Mouse (Mus musculus) liver, postnatal 0 days (tissue): Measurements from ENCODE around the gene Gm9044. TPM values are rescaled to one million over a fixed set of nuclear protein-coding genes. Genes with fewer than 3 reads are reported as not detected.
"Not testable (repeated sequence)": the region's sequence is repeated elsewhere in the genome, so short reads cannot be mapped to it uniquely, and the experiment has no call there.

Source experiments
- ATAC-seq: fragments of 200-750 bp; cut with Nextera tagmentation; 2 replicates; pipeline ENCODE4 v1.8.0; 2017; ENCODE audit warnings: mild to moderate bottlenecking, moderate library complexity
- DNase-seq: peaks from one replicate; pipeline ENCODE4 v3.0.0-alpha.2; 2016
- H3K27ac ChIP-seq: fragments of 300-500 bp; sonication (generic); 2 replicates; pipeline ENCODE4 v1.5.1; 2014; ENCODE audit warnings: antibody characterized with exemption, moderate library complexity, mild to moderate bottlenecking, low read depth
- H3K27me3 ChIP-seq: fragments of 300-500 bp; sonication (generic); 2 replicates; pipeline ENCODE4 v1.6.1; 2014; ENCODE audit warnings: low read length, control low read depth, mixed read lengths; ENCODE audit not compliant: insufficient read depth
- H3K36me3 ChIP-seq: fragments of 300-500 bp; sonication (generic); replicated peaks from 2 replicates; pipeline ENCODE4 v1.6.1; 2014; ENCODE audit warnings: mild to moderate bottlenecking, control low read depth, low read length, moderate library complexity, mixed read lengths; ENCODE audit not compliant: insufficient read depth
- H3K4me1 ChIP-seq: fragments of 300-500 bp; sonication (generic); 2 replicates; pipeline ENCODE4 v1.6.1; 2014; ENCODE audit warnings: antibody characterized with exemption, mild to moderate bottlenecking, control low read depth; ENCODE audit not compliant: insufficient read depth
- H3K4me2 ChIP-seq: fragments of 300-500 bp; sonication (generic); 2 replicates; pipeline ENCODE4 v1.6.1; 2014; ENCODE audit warnings: low read depth, mild to moderate bottlenecking, low read length, moderate library complexity, mixed read lengths
- H3K4me3 ChIP-seq: fragments of 300-500 bp; sonication (generic); 2 replicates; pipeline ENCODE4 v1.5.1; 2014; ENCODE audit warnings: low read depth, low read length
- H3K9ac ChIP-seq: fragments of 300-500 bp; sonication (generic); replicated peaks from 2 replicates; pipeline ENCODE4 v1.6.1; 2014; ENCODE audit warnings: mild to moderate bottlenecking, moderate library complexity
- H3K9me3 ChIP-seq: fragments of 300-500 bp; sonication (generic); 2 replicates; pipeline ENCODE4 v1.6.1; 2016; ENCODE audit warnings: mild to moderate bottlenecking, control low read depth, low read length, mixed read lengths
- CTCF ChIP-seq: sonication (generic); IDR thresholded peaks from 2 replicates; pipeline ENCODE4 v1.5.1; 2016; ENCODE audit warnings: antibody characterized with exemption, low read depth
- EP300 ChIP-seq: IDR thresholded peaks from 2 replicates; pipeline ENCODE4 v1.6.1; 2016; ENCODE audit warnings: antibody characterized with exemption, low read depth, mild to moderate bottlenecking
- WGBS: fragments of 180-500 bp; shearing (Covaris S2); extraction: QIAGEN DNeasy Blood & Tissue Kit; methylation state at CpG from one replicate; pipeline ENCODE4 v1.1.7; 2014; ENCODE audit not compliant: insufficient replicate concordance; 5-methylcytosine and 5-hydroxymethylcytosine counted together
- polyA plus RNA-seq: library from polyadenylated mRNA; unstranded; fragments of >200 nt; fragmentation: Nextera tagmentation; extraction: Ambion mirVana; gene quantifications from 2 replicates; pipeline ENCODE4 v1.2.1, GENCODE M21; 2015

Gene Gm9044
- polyA plus RNA-seq, 1 experiment from 2014 or later: not detected

- Histone ChIP-seq H3K36me3 (no peaks in the 10 kb centered on the region), H3K4me3 (no peak overlapping the region), H3K27ac (no peak overlapping the region), H3K9me3 (no peaks in the 10 kb centered on the region), H3K9ac (no peak overlapping the region), H3K4me1 (no peaks in the 10 kb centered on the region), H3K27me3 (no peaks in the 10 kb centered on the region), H3K4me2 (no peak overlapping the region)
- WGBS: 51% methylated on average over 8 of the region's 8 CpGs
- no peak for TF ChIP-seq EP300
- TF ChIP-seq CTCF: no peak
- ATAC-seq (no peak), DNase-seq (no peak)
Observed at GRCm38 (mm10) chr10:118319024-118319423, 13.2 kb downstream of the Gm9044 start.

- not testable (repeated sequence) for H3K27me3 ChIP-seq, H3K4me2 ChIP-seq, ATAC-seq, H3K9ac ChIP-seq, DNase-seq, H3K27ac ChIP-seq, H3K9me3 ChIP-seq, H3K4me3 ChIP-seq, H3K36me3 ChIP-seq, H3K4me1 ChIP-seq
- 40% methylated on average over 2 of the region's 2 CpGs for WGBS
Observed at GRCm38 (mm10) chr10:118302133-118302532, 30.1 kb downstream of the Gm9044 start.

- ATAC-seq (no peak), DNase-seq (no peak)
- H3K27ac ChIP-seq: no peak within 1 kb of the TSS
- no peak within 1 kb of the TSS for H3K4me3 ChIP-seq
- TF ChIP-seq CTCF: no peak
- TF ChIP-seq EP300: no peak
- H3K9ac ChIP-seq: no peak within 1 kb of the TSS
- 86% methylated on average over 6 of the region's 6 CpGs for WGBS
- H3K4me1 ChIP-seq: no peaks in the 10 kb centered on the region
- H3K9me3 ChIP-seq: no peaks in the 10 kb centered on the region
- H3K36me3 ChIP-seq: no peaks in the 10 kb centered on the region
- H3K4me2 ChIP-seq: no peak within 1 kb of the TSS
- no peaks in the 10 kb centered on the region for H3K27me3 ChIP-seq
Observed at GRCm38 (mm10) chr10:118294938-118295337, 37.3 kb downstream of the Gm9044 start, which contains the start of gene Iltifb. Iltifb (minus strand) TSS chr10:118295038.

- not testable (repeated sequence) for H3K9me3 ChIP-seq, H3K4me3 ChIP-seq, H3K4me2 ChIP-seq, H3K9ac ChIP-seq, ATAC-seq, H3K27ac ChIP-seq, H3K36me3 ChIP-seq, H3K27me3 ChIP-seq, H3K4me1 ChIP-seq, DNase-seq
- 75% methylated on average over 1 of the region's 5 CpGs for WGBS
Observed at GRCm38 (mm10) chr10:118283016-118283415, 49.2 kb downstream of the Gm9044 start.

GRCm38 (mm10) chr10:118282565-118282964 is 49.6 kb downstream of the Gm9044 start:
- not testable (repeated sequence) for H3K36me3 ChIP-seq, ATAC-seq, H3K4me1 ChIP-seq, H3K27ac ChIP-seq, H3K4me3 ChIP-seq, H3K4me2 ChIP-seq, H3K9ac ChIP-seq, H3K9me3 ChIP-seq, DNase-seq, H3K27me3 ChIP-seq
- 58% methylated on average over 6 of the region's 7 CpGs for WGBS

Other genes with a start within 250 kb of the Gm9044 start
- 4.3 and 4.7 TPM in 2 replicates for gene Mdm1, start 190.6 kb downstream of the Gm9044 start, polyA plus RNA-seq
- gene Il22, start 127.5 kb downstream of the Gm9044 start, polyA plus RNA-seq: not detected in 2 replicates
- gene Gm32717, start 91.6 kb downstream of the Gm9044 start, polyA plus RNA-seq: not detected in 2 replicates
- gene Gm32802, start 73.7 kb downstream of the Gm9044 start, polyA plus RNA-seq: not detected in 2 replicates
- not detected in 2 replicates for gene Iltifb, start 37.4 kb downstream of the Gm9044 start, polyA plus RNA-seq
- not detected in 2 replicates for gene Gm9040, start 5.4 kb downstream of the Gm9044 start, polyA plus RNA-seq
- not detected in 2 replicates for gene Gm9045, start 5.4 kb upstream of the Gm9044 start, polyA plus RNA-seq
- not detected in 2 replicates for gene Gm9046, start 10.8 kb upstream of the Gm9044 start, polyA plus RNA-seq
- gene Gm9048, start 16.3 kb upstream of the Gm9044 start, polyA plus RNA-seq: not detected in 2 replicates
- gene Gm9049, start 21.7 kb upstream of the Gm9044 start, polyA plus RNA-seq: not detected in 2 replicates
- 0.08 TPM in 1 of 2 replicates, not detected in the other for gene Ifng, start 108.6 kb upstream of the Gm9044 start, polyA plus RNA-seq